Mouse (Mus musculus): ENCODE data around the gene Sirt1.
"Not testable (repeated sequence)": the region's sequence is repeated elsewhere in the genome, so short reads cannot be mapped to it uniquely, and the experiment has no call there.

The Sirt1 gene

GRCm38 (mm10) chr10:63381498-63382280, at the start of gene Sirt1:
Gene Sirt1 (minus strand): TSS chr10:63381704.
- no peak for DNase-seq

GRCm38 (mm10) chr10:63429785-63430305, 48.3 kb upstream of the Sirt1 start, which contains the start of gene Ctnna3:
Gene Ctnna3 (plus strand): TSS chr10:63430098.
- DNase-seq = peak; percentile 95

GRCm38 (mm10) chr10:63429380-63429779, 47.9 kb upstream of the Sirt1 start:
- DNase-seq = peak; percentile 97

- DNase-seq = no peak
These were observed 47.5 kb upstream of the Sirt1 start for GRCm38 (mm10) chr10:63429023-63429340.

- DNase-seq = peak; percentile 38
These were observed 46.9 kb upstream of the Sirt1 start for GRCm38 (mm10) chr10:63428243-63429022.

GRCm38 (mm10) chr10:63427146-63427545, 45.6 kb upstream of the Sirt1 start:
- DNase-seq = no peak

GRCm38 (mm10) chr10:63424475-63424814, 42.9 kb upstream of the Sirt1 start:
- no peak for DNase-seq

- DNase-seq = no peak
These were observed 42.3 kb upstream of the Sirt1 start for GRCm38 (mm10) chr10:63423591-63424474.

GRCm38 (mm10) chr10:63422736-63422992, 41.2 kb upstream of the Sirt1 start:
- DNase-seq = no peak

GRCm38 (mm10) chr10:63421739-63422735, 40.5 kb upstream of the Sirt1 start, which contains the start of gene Gm7075:
Gene Gm7075 (minus strand): TSS chr10:63421789.
- DNase-seq = no peak

GRCm38 (mm10) chr10:63417061-63417460, 35.6 kb upstream of the Sirt1 start:
- no peak for DNase-seq

- DNase-seq = no peak
These were observed 34.3 kb upstream of the Sirt1 start for GRCm38 (mm10) chr10:63415850-63416249.

- no peak for DNase-seq
These were observed 33.8 kb upstream of the Sirt1 start for GRCm38 (mm10) chr10:63415287-63415686.

- no peak for DNase-seq
These were observed 31.3 kb upstream of the Sirt1 start for GRCm38 (mm10) chr10:63412756-63413155.

GRCm38 (mm10) chr10:63411674-63412073, 30.2 kb upstream of the Sirt1 start:
- not testable (repeated sequence) for DNase-seq

GRCm38 (mm10) chr10:63410162-63410956, 28.9 kb upstream of the Sirt1 start:
- no peak for DNase-seq

- DNase-seq = no peak
These were observed 22.1 kb upstream of the Sirt1 start for GRCm38 (mm10) chr10:63403636-63404035.

GRCm38 (mm10) chr10:63402731-63403504, 21.4 kb upstream of the Sirt1 start:
- peak; percentile 66 for DNase-seq

- DNase-seq = no peak
These were observed 15.5 kb upstream of the Sirt1 start for GRCm38 (mm10) chr10:63396963-63397362.

GRCm38 (mm10) chr10:63388948-63389347, 7.4 kb upstream of the Sirt1 start:
- no peak for DNase-seq
